Mouse (Mus musculus) hindbrain, embryonic 16.5 days (tissue): ENCODE data around the gene Htatsf1. TPM values are rescaled to one million over a fixed set of nuclear protein-coding genes. Genes with fewer than 3 reads are reported as not detected.

Experiments used
- ATAC-seq: fragments of 200-750 bp; cut with Nextera tagmentation; 2 replicates; pipeline ENCODE4 v1.8.0; 2017; ENCODE audit warnings: moderate TSS enrichment, moderate library complexity
- H3K27ac ChIP-seq: fragments of 300-500 bp; sonication (generic); 2 replicates; pipeline ENCODE4 v1.5.1; 2014; ENCODE audit warnings: low read depth, mild to moderate bottlenecking, control low read depth, low read length, moderate library complexity
- H3K27me3 ChIP-seq: fragments of 300-500 bp; sonication (generic); replicated peaks from 2 replicates; pipeline ENCODE4 v1.6.1; 2014; ENCODE audit warnings: low read length; ENCODE audit not compliant: control insufficient read depth, insufficient read depth
- H3K36me3 ChIP-seq: fragments of 300-500 bp; sonication (generic); 2 replicates; pipeline ENCODE4 v1.6.1; 2014; ENCODE audit warnings: mild to moderate bottlenecking, low read length, moderate library complexity, mixed read lengths; ENCODE audit not compliant: control insufficient read depth, insufficient read depth
- H3K4me1 ChIP-seq: fragments of 300-500 bp; sonication (generic); 2 replicates; pipeline ENCODE4 v1.6.1; 2014; ENCODE audit warnings: low read depth, low read length; ENCODE audit not compliant: control insufficient read depth, insufficient read depth
- H3K4me2 ChIP-seq: fragments of 300-500 bp; sonication (generic); 2 replicates; pipeline ENCODE4 v1.6.1; 2014; ENCODE audit warnings: mild to moderate bottlenecking, low read length, control low read depth, moderate library complexity
- H3K4me3 ChIP-seq: fragments of 300-500 bp; sonication (generic); 2 replicates; pipeline ENCODE4 v1.5.1; 2014; ENCODE audit warnings: mild to moderate bottlenecking, low read length, control low read depth, moderate library complexity
- H3K9ac ChIP-seq: fragments of 300-500 bp; sonication (generic); 2 replicates; pipeline ENCODE4 v1.6.1; 2014; ENCODE audit warnings: low read depth, mild to moderate bottlenecking, control low read depth, low read length, moderate library complexity
- H3K9me3 ChIP-seq: fragments of 300-500 bp; sonication (generic); 2 replicates; pipeline ENCODE4 v1.6.1; 2014; ENCODE audit warnings: mild to moderate bottlenecking, low read length, moderate library complexity; ENCODE audit not compliant: control insufficient read depth
- WGBS: fragments of 180-500 bp; shearing (Covaris S2); extraction: QIAGEN DNeasy Blood & Tissue Kit; methylation state at CpG from one replicate; pipeline ENCODE4 v1.1.7; 2014; 5-methylcytosine and 5-hydroxymethylcytosine counted together
- polyA plus RNA-seq: library from polyadenylated mRNA; unstranded; fragments of >200 nt; fragmentation: Nextera tagmentation; extraction: Ambion mirVana; gene quantifications from 2 replicates; pipeline ENCODE4 v1.2.1, GENCODE M21; 2015

The Htatsf1 gene
- polyA plus RNA-seq: 80.7 and 86.0 TPM in 2 replicates

- H3K4me3 ChIP-seq: peak within 1 kb of the TSS; percentile 56
- peaks cover 4% of the 10 kb centered on the region; the same call in 1 of the 2 replicates for H3K36me3 ChIP-seq
- peaks cover 2% of the 10 kb centered on the region; the same call in 1 of the 2 replicates for H3K4me1 ChIP-seq
- ATAC-seq: peak; percentile 97
- H3K27ac ChIP-seq: peak within 1 kb of the TSS; percentile 94
- H3K9me3 ChIP-seq: no peaks in the 10 kb centered on the region
- H3K9ac ChIP-seq: peak within 1 kb of the TSS; percentile 74
- H3K4me2 ChIP-seq: peak within 1 kb of the TSS; percentile 65
- H3K27me3 ChIP-seq: no peaks in the 10 kb centered on the region
- 11% methylated on average over 33 of the region's 85 CpGs for WGBS
Observed at GRCm38 (mm10) chrX:57053174-57053992, at the start of gene Htatsf1. TSS of gene Htatsf1 (plus strand) at chrX:57053583.

DNA sequence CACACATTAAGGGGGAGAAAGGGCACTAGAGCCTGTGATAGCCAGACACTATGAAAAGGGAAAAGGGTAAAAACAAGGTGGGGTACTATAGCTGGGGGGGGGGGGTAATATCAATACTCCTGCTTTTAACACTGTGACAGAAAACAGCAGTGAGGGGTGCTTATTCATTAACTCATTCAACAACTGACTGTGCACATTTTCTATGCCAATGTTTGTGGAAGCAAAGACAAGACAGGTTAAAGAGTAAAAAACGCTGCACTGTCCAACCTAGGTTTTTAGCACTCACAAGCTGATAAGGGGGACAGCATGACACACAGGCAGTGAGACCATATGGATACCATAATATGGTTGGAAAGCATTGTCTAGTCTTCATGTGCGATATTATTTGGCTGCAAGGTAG is 40.5 kb upstream of the Htatsf1 start:
- Histone ChIP-seq H3K4me2 (no peak overlapping the region), H3K9ac (no peak overlapping the region), H3K27ac (no peak overlapping the region), H3K27me3 (no peaks in the 10 kb centered on the region), H3K36me3 (no peaks in the 10 kb centered on the region), H3K4me1 (no peaks in the 10 kb centered on the region), H3K9me3 (no peaks in the 10 kb centered on the region), H3K4me3 (no peak overlapping the region)
- WGBS: 78% methylated on average over 2 of the region's 2 CpGs
- ATAC-seq: no peak

GRCm38 (mm10) chrX:57042774-57043173 is 10.6 kb upstream of the Htatsf1 start, which contains the start of gene Brs3:
TSS of gene Brs3 (plus strand) at chrX:57043074.
- H3K4me1 ChIP-seq: no peaks in the 10 kb centered on the region
- H3K9ac ChIP-seq: no peak within 1 kb of the TSS
- 89% methylated on average over 5 of the region's 5 CpGs for WGBS
- no peak for ATAC-seq
- H3K9me3 ChIP-seq: no peaks in the 10 kb centered on the region
- no peak within 1 kb of the TSS for H3K27ac ChIP-seq
- no peak within 1 kb of the TSS for H3K4me2 ChIP-seq
- no peak within 1 kb of the TSS for H3K4me3 ChIP-seq
- H3K27me3 ChIP-seq: no peaks in the 10 kb centered on the region
- no peaks in the 10 kb centered on the region for H3K36me3 ChIP-seq

DNA sequence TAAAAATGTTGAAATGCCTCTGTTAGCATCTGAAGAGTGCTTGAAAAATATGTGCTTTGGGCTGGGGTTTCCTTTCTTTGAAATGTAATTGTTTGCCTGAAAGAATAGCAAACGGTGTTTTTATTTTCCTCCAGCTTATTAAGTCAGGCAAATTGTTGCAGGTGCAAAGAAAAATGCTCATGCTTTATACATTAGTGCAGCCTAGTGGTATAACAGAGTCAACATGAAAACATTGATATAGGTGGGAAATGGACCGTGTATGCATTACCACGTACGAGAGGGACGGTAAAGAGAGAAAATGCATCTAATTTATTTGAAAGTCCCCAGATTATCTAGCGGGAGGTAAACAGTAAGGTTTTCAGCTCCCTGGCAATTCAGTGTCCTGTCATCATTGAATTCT is 9.5 kb upstream of the Htatsf1 start:
- H3K4me2 ChIP-seq: no peak overlapping the region
- no peak overlapping the region for H3K9ac ChIP-seq
- H3K4me3 ChIP-seq: no peak overlapping the region
- no peaks in the 10 kb centered on the region for H3K36me3 ChIP-seq
- H3K27me3 ChIP-seq: no peaks in the 10 kb centered on the region
- no peak for ATAC-seq
- H3K4me1 ChIP-seq: no peaks in the 10 kb centered on the region
- H3K9me3 ChIP-seq: no peaks in the 10 kb centered on the region
- H3K27ac ChIP-seq: no peak overlapping the region
- WGBS: 72% methylated on average over 6 of the region's 6 CpGs

- Histone ChIP-seq H3K9ac (peak overlapping the region; percentile 74), H3K9me3 (no peaks in the 10 kb centered on the region), H3K4me3 (peak overlapping the region; percentile 56), H3K4me2 (peak overlapping the region; percentile 51), H3K27ac (peak overlapping the region; percentile 94), H3K4me1 (peaks cover 2% of the 10 kb centered on the region; the same call in 1 of the 2 replicates), H3K27me3 (no peaks in the 10 kb centered on the region), H3K36me3 (peaks cover 4% of the 10 kb centered on the region; the same call in 1 of the 2 replicates)
- WGBS: 15% methylated on average over 4 of the region's 4 CpGs
- ATAC-seq: peak; percentile 70
Observed at GRCm38 (mm10) chrX:57052848-57053173, 572 bp upstream of the Htatsf1 start.

GRCm38 (mm10) chrX:57053993-57054385 is 606 bp downstream of the Htatsf1 start:
- WGBS: 25% methylated on average over 11 of the region's 11 CpGs
- Histone ChIP-seq H3K9ac (peak overlapping the region; percentile 74), H3K27ac (peak overlapping the region; percentile 94), H3K27me3 (no peaks in the 10 kb centered on the region), H3K4me1 (peaks cover 2% of the 10 kb centered on the region; the same call in 1 of the 2 replicates), H3K36me3 (peaks cover 4% of the 10 kb centered on the region; the same call in 1 of the 2 replicates), H3K9me3 (no peaks in the 10 kb centered on the region), H3K4me3 (peak overlapping the region; percentile 56), H3K4me2 (peak overlapping the region; percentile 65)
- ATAC-seq: no peak; the same call in 1 of the 2 replicates

DNA sequence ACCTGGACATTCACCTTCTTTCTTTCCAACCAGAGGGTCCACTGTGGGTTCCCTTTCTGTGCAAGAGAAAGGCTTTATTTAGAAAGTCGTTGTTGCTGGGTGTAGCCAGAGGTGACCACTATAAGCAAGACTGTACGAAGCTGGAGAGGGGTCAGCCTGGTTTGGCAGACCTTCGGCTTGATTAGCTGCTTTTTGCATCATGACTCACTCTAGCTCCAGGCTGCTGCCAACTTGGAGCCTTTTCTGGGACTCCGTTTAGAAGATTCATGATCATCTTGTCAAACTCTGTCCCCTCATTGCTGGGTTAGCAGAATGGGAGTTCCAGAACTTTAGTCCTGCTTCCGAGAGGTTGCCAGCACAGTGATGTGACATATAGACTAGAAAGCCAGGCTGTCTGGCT is 28.1 kb downstream of the Htatsf1 start:
- H3K4me1 ChIP-seq: no peaks in the 10 kb centered on the region
- WGBS: 81% methylated on average over 5 of the region's 5 CpGs
- ATAC-seq: no peak
- no peaks in the 10 kb centered on the region for H3K27me3 ChIP-seq
- H3K9ac ChIP-seq: no peak overlapping the region
- H3K4me2 ChIP-seq: no peak overlapping the region
- H3K36me3 ChIP-seq: no peaks in the 10 kb centered on the region
- no peak overlapping the region for H3K27ac ChIP-seq
- no peak overlapping the region for H3K4me3 ChIP-seq
- H3K9me3 ChIP-seq: no peaks in the 10 kb centered on the region

DNA sequence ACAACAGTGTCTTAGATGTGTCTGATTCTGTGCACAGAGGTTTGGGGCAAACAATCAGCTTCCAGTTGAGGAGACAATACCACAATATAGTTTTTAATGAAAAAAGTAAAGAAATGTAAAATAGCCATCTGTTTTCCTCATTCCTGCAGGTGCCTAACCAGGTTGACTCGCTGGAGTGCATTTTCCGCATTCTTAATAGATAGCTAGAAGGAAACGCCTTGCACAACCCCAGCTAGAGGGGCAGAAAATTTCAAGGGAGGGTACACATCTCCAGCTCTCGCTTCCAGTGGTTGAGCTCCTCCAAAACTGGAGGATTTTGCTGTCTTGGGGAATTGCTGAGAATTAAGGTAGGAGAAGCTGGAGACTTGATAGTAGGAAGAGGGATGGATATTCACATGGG is 34.4 kb downstream of the Htatsf1 start, which contains the start of gene Vgll1:
Gene Vgll1, plus strand, starts transcription at position 301 of the 400 bp plus-strand sequence.
- Histone ChIP-seq H3K9me3 (no peaks in the 10 kb centered on the region), H3K27ac (no peak within 1 kb of the TSS), H3K9ac (no peak within 1 kb of the TSS), H3K4me1 (no peaks in the 10 kb centered on the region), H3K27me3 (no peaks in the 10 kb centered on the region), H3K4me2 (no peak within 1 kb of the TSS), H3K36me3 (no peaks in the 10 kb centered on the region), H3K4me3 (no peak within 1 kb of the TSS)
- no peak for ATAC-seq
- WGBS: 88% methylated on average over 4 of the region's 4 CpGs

DNA sequence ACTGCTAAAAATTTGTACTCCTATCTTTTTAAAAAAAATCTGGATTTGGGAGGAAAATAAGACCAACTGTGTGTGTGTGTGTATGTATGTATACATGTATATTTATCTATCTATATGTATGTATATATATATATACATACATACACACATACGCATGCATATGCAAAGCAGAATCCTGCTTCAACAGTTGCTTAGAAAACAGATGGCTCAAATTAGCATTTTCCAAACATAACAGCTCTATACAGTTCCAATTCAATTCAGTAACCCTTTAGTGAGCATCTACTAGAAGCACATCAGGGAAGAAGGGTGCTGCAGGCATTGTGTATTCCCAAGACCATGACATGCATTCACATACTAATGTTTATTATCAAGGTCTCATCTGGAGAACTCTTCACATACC is 50.0 kb downstream of the Htatsf1 start:
- H3K27ac ChIP-seq: no peak overlapping the region
- no peaks in the 10 kb centered on the region for H3K4me1 ChIP-seq
- no peak overlapping the region for H3K9ac ChIP-seq
- H3K4me2 ChIP-seq: no peak overlapping the region
- no peaks in the 10 kb centered on the region for H3K9me3 ChIP-seq
- no peaks in the 10 kb centered on the region for H3K36me3 ChIP-seq
- WGBS: 86% methylated on average over 1 of the region's 1 CpGs
- H3K27me3 ChIP-seq: no peaks in the 10 kb centered on the region
- H3K4me3 ChIP-seq: no peak overlapping the region
- no peak for ATAC-seq
